Mouse (Mus musculus): ENCODE results near the gene Agpat4. TPM values are rescaled to one million over a fixed set of nuclear protein-coding genes. Genes with fewer than 3 reads are reported as not detected.

The Agpat4 gene
- polyA plus RNA-seq, 1 experiment from 2014 or later = 31.3 TPM

DNA sequence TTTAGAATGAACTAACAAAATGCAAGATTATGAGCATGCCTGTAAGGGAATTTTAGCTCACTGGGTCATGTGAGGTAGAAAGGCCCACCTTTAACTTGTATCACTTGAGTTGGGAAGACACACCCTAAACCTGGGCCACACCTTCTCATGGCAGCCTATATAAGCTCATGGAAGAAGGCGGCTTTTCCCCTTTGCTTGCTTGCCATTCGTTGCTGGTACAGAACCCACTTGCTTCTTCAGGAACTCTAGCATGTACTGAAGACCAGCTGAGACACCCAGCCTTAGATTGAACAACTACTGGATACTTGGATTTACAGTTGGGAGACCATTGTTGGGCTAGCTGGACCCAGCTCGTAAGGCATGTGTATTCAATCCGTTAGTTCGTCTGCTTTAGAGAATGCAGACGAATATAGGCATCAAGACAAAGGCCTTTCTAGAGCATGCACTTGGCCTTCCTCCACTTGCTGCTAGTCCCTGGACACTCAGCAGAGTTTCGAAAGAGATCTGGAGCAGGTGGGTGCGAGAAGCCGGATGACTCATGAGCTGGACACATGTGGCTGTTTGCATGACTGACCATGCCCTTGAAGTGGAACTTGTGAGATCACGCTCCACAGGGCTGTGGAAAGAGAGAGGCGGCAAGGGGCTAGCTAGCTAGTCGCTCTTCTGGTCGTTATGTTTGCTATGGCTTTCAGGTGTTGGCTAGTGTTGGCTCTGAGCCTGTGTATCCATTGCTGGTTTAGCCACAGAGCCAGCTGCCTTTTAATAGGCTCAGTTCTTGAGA lies 42.7 kb downstream of the Agpat4 start:
- H3K27ac ChIP-seq (replicated peaks; ENCODE audit: low read depth, low read length) = no peak overlapping the region
- no peak overlapping the region for H3K4me3 ChIP-seq (replicated peaks; ENCODE audit: low read depth, low read length)
- peaks cover 10% of the 10 kb centered on the region for H3K4me1 ChIP-seq (ENCODE audit: control insufficient read depth, insufficient read depth, low read length)
- no peaks in the 10 kb centered on the region for H3K27me3 ChIP-seq (ENCODE audit: control insufficient read depth, insufficient read depth, low read length)
- DNase-seq = no peak
- no peak for ATAC-seq (ENCODE audit: low FRiP score, low TSS enrichment)
- no peak overlapping the region for H3K9ac ChIP-seq (replicated peaks; ENCODE audit: low read length)
- H3K36me3 ChIP-seq (ENCODE audit: control insufficient read depth, insufficient read depth, low read length) = 0 out of 2 replicates have a peak, but pooled peaks cover 5% of the 10 kb centered on the region
- H3K4me2 ChIP-seq (ENCODE audit: low read length) = no peak overlapping the region
- no peaks in the 10 kb centered on the region for H3K9me3 ChIP-seq (ENCODE audit: control insufficient read depth, low read length)
- 95% methylated on average over 13 of the region's 13 CpGs for WGBS

DNA sequence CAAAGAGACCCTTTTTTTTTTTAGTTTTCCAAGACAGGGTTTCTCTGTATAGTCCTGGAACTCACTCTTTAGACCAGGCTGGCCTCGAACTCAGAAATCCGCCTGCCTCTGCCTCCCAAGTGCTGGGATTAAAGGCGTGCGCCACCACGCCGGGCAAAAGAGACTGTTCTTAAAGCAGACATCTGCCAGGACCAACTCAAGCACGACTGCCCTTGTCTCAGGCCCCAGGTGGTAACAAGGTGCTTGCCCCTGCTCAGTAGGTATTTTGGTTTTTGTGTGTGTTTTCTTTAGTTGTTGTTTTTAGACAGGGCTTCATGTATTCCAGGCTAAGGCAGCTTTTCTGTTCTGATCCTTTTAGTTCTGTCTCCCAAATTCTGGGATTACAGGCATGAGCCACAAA lies 43.4 kb downstream of the Agpat4 start:
- Histone ChIP-seq H3K9me3 (ENCODE audit: control insufficient read depth, low read length) (no peaks in the 10 kb centered on the region), H3K27me3 (ENCODE audit: control insufficient read depth, insufficient read depth, low read length) (no peaks in the 10 kb centered on the region), H3K4me2 (ENCODE audit: low read length) (no peak overlapping the region), H3K9ac (replicated peaks; ENCODE audit: low read length) (no peak overlapping the region), H3K36me3 (ENCODE audit: control insufficient read depth, insufficient read depth, low read length) (0 out of 2 replicates have a peak, but pooled peaks cover 5% of the 10 kb centered on the region), H3K4me3 (replicated peaks; ENCODE audit: low read depth, low read length) (no peak overlapping the region), H3K4me1 (ENCODE audit: control insufficient read depth, insufficient read depth, low read length) (peaks cover 10% of the 10 kb centered on the region), H3K27ac (replicated peaks; ENCODE audit: low read depth, low read length) (no peak overlapping the region)
- no peak for DNase-seq
- no peak for ATAC-seq (ENCODE audit: low FRiP score, low TSS enrichment)
- 91% methylated on average over 7 of the region's 7 CpGs for WGBS

- ATAC-seq (ENCODE audit: low FRiP score, low TSS enrichment) = no peak
- Histone ChIP-seq H3K9ac (replicated peaks; ENCODE audit: low read length) (no peak overlapping the region), H3K4me1 (ENCODE audit: control insufficient read depth, insufficient read depth, low read length) (peaks cover 12% of the 10 kb centered on the region), H3K27ac (replicated peaks; ENCODE audit: low read depth, low read length) (no peak overlapping the region), H3K27me3 (ENCODE audit: control insufficient read depth, insufficient read depth, low read length) (no peaks in the 10 kb centered on the region), H3K4me2 (ENCODE audit: low read length) (no peak overlapping the region), H3K9me3 (ENCODE audit: control insufficient read depth, low read length) (no peaks in the 10 kb centered on the region), H3K4me3 (replicated peaks; ENCODE audit: low read depth, low read length) (no peak overlapping the region), H3K36me3 (ENCODE audit: control insufficient read depth, insufficient read depth, low read length) (0 out of 2 replicates have a peak, but pooled peaks cover 5% of the 10 kb centered on the region)
- no peak for DNase-seq
- WGBS = 74% methylated on average over 4 of the region's 4 CpGs
These were observed 44.3 kb downstream of the Agpat4 start for GRCm38 (mm10) chr17:12162824-12163223.

- peak; percentile 63 for DNase-seq
- peak; percentile 31; the same call in 1 of the 2 replicates for ATAC-seq (ENCODE audit: low FRiP score, low TSS enrichment)
- H3K4me2 ChIP-seq (ENCODE audit: low read length) = no peak overlapping the region; the same call in 1 of the 2 replicates
These were observed 44.9 kb downstream of the Agpat4 start for GRCm38 (mm10) chr17:12163403-12163802.

DNA sequence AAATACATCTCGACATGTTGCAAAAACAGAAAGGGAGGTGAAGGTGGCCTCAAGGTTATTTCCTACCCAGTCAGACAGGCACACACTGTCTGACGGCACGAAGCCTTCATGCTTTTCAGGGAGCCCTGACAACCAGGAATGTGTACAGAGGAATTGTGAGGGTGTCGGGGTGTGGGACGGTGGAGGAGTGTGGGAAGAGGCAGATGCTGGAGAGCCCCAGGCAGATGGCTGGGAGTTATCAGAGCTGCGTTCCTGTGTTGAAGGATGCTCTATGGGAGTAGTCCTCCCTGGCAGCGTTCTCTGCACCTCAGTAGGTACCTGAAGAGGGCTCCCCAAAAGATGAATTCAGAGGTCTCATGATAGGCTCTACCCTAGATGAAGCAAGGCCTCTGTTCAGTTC lies 45.4 kb downstream of the Agpat4 start:
- ATAC-seq (ENCODE audit: low FRiP score, low TSS enrichment) = no peak

More at GRCm38 (mm10) chr17:12163403-12163802, 44.9 kb downstream of the Agpat4 start:
- WGBS = 62% methylated on average over 13 of the region's 13 CpGs
- no peaks in the 10 kb centered on the region for H3K27me3 ChIP-seq (ENCODE audit: control insufficient read depth, insufficient read depth, low read length)
- 0 out of 2 replicates have a peak, but pooled peaks cover 5% of the 10 kb centered on the region for H3K36me3 ChIP-seq (ENCODE audit: control insufficient read depth, insufficient read depth, low read length)
- no peaks in the 10 kb centered on the region for H3K9me3 ChIP-seq (ENCODE audit: control insufficient read depth, low read length)
- H3K9ac ChIP-seq (replicated peaks; ENCODE audit: low read length) = no peak overlapping the region
- peaks cover 17% of the 10 kb centered on the region for H3K4me1 ChIP-seq (ENCODE audit: control insufficient read depth, insufficient read depth, low read length)
- H3K27ac ChIP-seq (replicated peaks; ENCODE audit: low read depth, low read length) = no peak overlapping the region
- H3K4me3 ChIP-seq (replicated peaks; ENCODE audit: low read depth, low read length) = no peak overlapping the region

GRCm38 (mm10) chr17:12164507-12164906 lies 46.0 kb downstream of the Agpat4 start:
- WGBS = 97% methylated on average over 6 of the region's 6 CpGs
- H3K27me3 ChIP-seq (ENCODE audit: control insufficient read depth, insufficient read depth, low read length) = no peaks in the 10 kb centered on the region
- H3K4me1 ChIP-seq (ENCODE audit: control insufficient read depth, insufficient read depth, low read length) = peaks cover 23% of the 10 kb centered on the region
- no peak overlapping the region for H3K4me3 ChIP-seq (replicated peaks; ENCODE audit: low read depth, low read length)
- H3K9me3 ChIP-seq (ENCODE audit: control insufficient read depth, low read length) = no peaks in the 10 kb centered on the region
- no peak overlapping the region for H3K27ac ChIP-seq (replicated peaks; ENCODE audit: low read depth, low read length)
- DNase-seq = no peak
- H3K36me3 ChIP-seq (ENCODE audit: control insufficient read depth, insufficient read depth, low read length) = 0 out of 2 replicates have a peak, but pooled peaks cover 5% of the 10 kb centered on the region
- no peak for ATAC-seq (ENCODE audit: low FRiP score, low TSS enrichment)
- no peak overlapping the region for H3K9ac ChIP-seq (replicated peaks; ENCODE audit: low read length)
- no peak overlapping the region for H3K4me2 ChIP-seq (ENCODE audit: low read length)

More for the DNA sequence above, 45.4 kb downstream of the Agpat4 start:
- Histone ChIP-seq H3K36me3 (ENCODE audit: control insufficient read depth, insufficient read depth, low read length) (0 out of 2 replicates have a peak, but pooled peaks cover 5% of the 10 kb centered on the region), H3K9me3 (ENCODE audit: control insufficient read depth, low read length) (no peaks in the 10 kb centered on the region), H3K4me1 (ENCODE audit: control insufficient read depth, insufficient read depth, low read length) (peaks cover 22% of the 10 kb centered on the region), H3K9ac (replicated peaks; ENCODE audit: low read length) (no peak overlapping the region), H3K4me2 (ENCODE audit: low read length) (no peak overlapping the region), H3K27ac (replicated peaks; ENCODE audit: low read depth, low read length) (no peak overlapping the region), H3K27me3 (ENCODE audit: control insufficient read depth, insufficient read depth, low read length) (no peaks in the 10 kb centered on the region), H3K4me3 (replicated peaks; ENCODE audit: low read depth, low read length) (no peak overlapping the region)
- DNase-seq = no peak
- 63% methylated on average over 7 of the region's 7 CpGs for WGBS

DNA sequence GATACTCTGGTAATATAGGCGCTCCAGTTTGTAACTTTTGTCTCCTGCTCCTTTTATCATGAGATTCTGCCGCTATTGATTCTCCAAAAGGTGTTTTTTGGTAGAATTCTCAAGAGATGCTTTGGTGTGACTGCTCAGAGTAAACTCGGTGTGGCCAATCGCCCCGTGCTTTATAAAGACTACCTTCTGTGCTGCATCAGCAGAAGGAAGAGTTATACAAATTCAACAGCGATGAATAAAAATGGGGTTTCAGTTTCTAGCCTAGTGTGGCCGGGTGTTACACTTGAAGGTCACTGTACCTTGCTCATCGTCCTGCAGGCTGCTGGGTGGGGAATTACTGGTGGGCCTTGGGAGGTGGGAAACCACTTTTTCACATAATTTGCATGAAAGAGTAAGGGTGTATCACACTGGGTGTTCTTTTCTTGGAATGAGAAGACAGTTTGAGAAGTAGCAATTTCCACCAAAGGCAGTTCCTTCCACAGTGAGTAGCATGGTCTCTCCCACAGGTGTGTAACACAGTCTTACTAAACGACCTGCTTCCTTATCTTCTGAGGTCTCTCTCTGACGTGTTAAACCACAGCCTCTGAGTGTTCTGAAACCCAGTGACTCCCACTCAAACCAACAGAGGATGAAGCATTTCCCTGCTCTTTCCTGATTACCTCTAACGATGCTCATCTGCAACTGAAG lies 46.6 kb downstream of the Agpat4 start:
- Histone ChIP-seq H3K27ac (replicated peaks; ENCODE audit: low read depth, low read length) (no peak overlapping the region), H3K4me2 (ENCODE audit: low read length) (no peak overlapping the region), H3K9me3 (ENCODE audit: control insufficient read depth, low read length) (no peaks in the 10 kb centered on the region), H3K27me3 (ENCODE audit: control insufficient read depth, insufficient read depth, low read length) (no peaks in the 10 kb centered on the region), H3K4me3 (replicated peaks; ENCODE audit: low read depth, low read length) (no peak overlapping the region), H3K9ac (replicated peaks; ENCODE audit: low read length) (no peak overlapping the region), H3K4me1 (ENCODE audit: control insufficient read depth, insufficient read depth, low read length) (peaks cover 23% of the 10 kb centered on the region), H3K36me3 (ENCODE audit: control insufficient read depth, insufficient read depth, low read length) (0 out of 2 replicates have a peak, but pooled peaks cover under 1% of the 10 kb centered on the region)
- DNase-seq (no peak), ATAC-seq (ENCODE audit: low FRiP score, low TSS enrichment) (no peak)
- WGBS = 94% methylated on average over 11 of the region's 11 CpGs

DNA sequence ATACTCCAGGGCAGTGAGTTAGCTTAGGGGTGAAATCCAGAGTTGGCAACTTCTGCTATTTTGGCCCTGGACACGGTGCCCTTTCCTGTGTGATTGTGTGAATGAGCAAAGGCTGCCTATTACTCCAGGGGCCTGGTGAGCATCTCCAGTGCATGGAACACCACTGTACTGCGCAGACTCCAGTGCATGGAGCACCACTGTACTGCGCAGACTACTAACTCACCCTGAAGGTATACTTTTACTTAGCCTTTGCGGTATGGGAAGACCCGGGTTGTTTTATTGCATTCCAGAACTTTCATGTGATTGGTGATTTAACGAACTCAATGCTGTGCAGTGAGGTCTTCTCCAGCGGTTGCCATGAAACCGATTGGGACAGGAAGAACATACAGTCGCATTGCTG lies 47.2 kb downstream of the Agpat4 start:
- ATAC-seq (ENCODE audit: low FRiP score, low TSS enrichment) = no peak
- Histone ChIP-seq H3K27ac (replicated peaks; ENCODE audit: low read depth, low read length) (no peak overlapping the region), H3K4me2 (ENCODE audit: low read length) (no peak overlapping the region), H3K36me3 (ENCODE audit: control insufficient read depth, insufficient read depth, low read length) (no peaks in the 10 kb centered on the region), H3K27me3 (ENCODE audit: control insufficient read depth, insufficient read depth, low read length) (no peaks in the 10 kb centered on the region), H3K4me3 (replicated peaks; ENCODE audit: low read depth, low read length) (no peak overlapping the region), H3K9me3 (ENCODE audit: control insufficient read depth, low read length) (no peaks in the 10 kb centered on the region), H3K4me1 (ENCODE audit: control insufficient read depth, insufficient read depth, low read length) (peaks cover 23% of the 10 kb centered on the region), H3K9ac (replicated peaks; ENCODE audit: low read length) (no peak overlapping the region)
- WGBS = 94% methylated on average over 9 of the region's 9 CpGs
- no peak for DNase-seq
